Comparison of ENCODE assay signal across 27 mouse cellular contexts in genomic region chr16:18642897-18643296, GRCm38 (mm10). TPM values are rescaled to one million over a fixed set of nuclear protein-coding genes. Genes with fewer than 3 reads are reported as not detected.
A peak's percentile ranks its signal among the peaks of the same experiment; 100 is the strongest.
DNase-seq lines count a peak whose midpoint lies in the region; ATAC-seq lines count a peak whose summit lies in the region.
"Had no signal": no experiment of that assay in that cellular context is flagged by ENCODE, and none has a peak within 500 bp of the region (broad histone marks: within the 10 kb centered on the region; RNA-seq: fewer than 3 reads in every experiment).

No protein-coding gene starts in this region.

- no peak overlapping the region for H3K9ac ChIP-seq in heart, embryonic 12.5 days
- H3K9ac ChIP-seq: embryonic facial prominence, embryonic 13.5 days; forebrain, embryonic 12.5 days; forebrain, embryonic 15.5 days; heart, embryonic 13.5 days; hindbrain, embryonic 14.5 days had no signal

- H3K4me1 ChIP-seq in heart, embryonic 12.5 days (replicated peaks), result no peaks in the 10 kb centered on the region
- H3K4me1 ChIP-seq: forebrain, embryonic 12.5 days; forebrain, embryonic 15.5 days had no signal

- H3K27ac ChIP-seq in heart, embryonic 12.5 days (ENCODE audit: poor library complexity, severe bottlenecking), result no peak overlapping the region
- H3K27ac ChIP-seq: embryonic facial prominence, embryonic 10.5 days; embryonic facial prominence, embryonic 13.5 days; forebrain, embryonic 12.5 days; forebrain, embryonic 15.5 days; heart, embryonic 13.5 days; hindbrain, embryonic 14.5 days; hindbrain, postnatal 0 days had no signal

- no peaks in the 10 kb centered on the region; the same call in 1 of the 2 replicates for H3K27me3 ChIP-seq in heart, embryonic 12.5 days (replicated peaks)
- H3K27me3 ChIP-seq: forebrain, embryonic 12.5 days; forebrain, embryonic 15.5 days had no signal

- H3K9me3 ChIP-seq in heart, embryonic 12.5 days (replicated peaks), result no peaks in the 10 kb centered on the region
- H3K9me3 ChIP-seq: embryonic facial prominence, embryonic 10.5 days; embryonic facial prominence, embryonic 13.5 days; forebrain, embryonic 12.5 days; forebrain, embryonic 15.5 days; heart, embryonic 13.5 days had no signal

- H3K4me2 ChIP-seq in heart, embryonic 12.5 days, result no peak overlapping the region
- H3K4me2 ChIP-seq: embryonic facial prominence, embryonic 13.5 days; forebrain, embryonic 12.5 days; forebrain, embryonic 15.5 days; heart, embryonic 13.5 days; hindbrain, embryonic 14.5 days had no signal

- H3K4me3 ChIP-seq in heart, embryonic 12.5 days, result no peak overlapping the region
- H3K4me3 ChIP-seq: embryonic facial prominence, embryonic 10.5 days; embryonic facial prominence, embryonic 13.5 days; erythroblast, embryonic 14.5 days; forebrain, embryonic 12.5 days; forebrain, embryonic 15.5 days; heart, embryonic 13.5 days had no signal

- H3K36me3 ChIP-seq in heart, embryonic 12.5 days, result no peaks in the 10 kb centered on the region
- H3K36me3 ChIP-seq: embryonic facial prominence, embryonic 10.5 days; embryonic facial prominence, embryonic 13.5 days; forebrain, embryonic 12.5 days; forebrain, embryonic 15.5 days; heart, embryonic 13.5 days had no signal

- DNase-seq in heart, adult 11 months, result peak; percentile 62
- DNase-seq in testis, postnatal 10 days (ENCODE audit: low spot score), result peak; percentile 41
- DNase-seq in testis, postnatal 14 days (ENCODE audit: low spot score), result no peak
- DNase-seq in adrenal gland, postnatal 14 days, result no peak
- DNase-seq in kidney, postnatal 4 days, result no peak
- DNase-seq: adrenal gland, postnatal 10 days; cerebellum, adult 11-12 months; cerebellum, adult 8-10 months; cerebellum, postnatal 10 days; cerebellum, postnatal 36 days; embryo, embryonic 11 days; gastrocnemius, postnatal 25 days; heart, postnatal 14 days had no signal

- ATAC-seq in heart, embryonic 12.5 days (ENCODE audit: insufficient number of reproducible peaks, low FRiP score), result no peak
- ATAC-seq in megakaryocyte, adult 5-6 weeks (ENCODE audit: poor library complexity, severe bottlenecking), result peak; percentile 28; the same call in 1 of the 2 replicates
- ATAC-seq: forebrain, embryonic 15.5 days; hindbrain, postnatal 0 days; Patski had no signal

- WGBS in heart, embryonic 12.5 days, result 79% methylated on average over 4 of the region's 4 CpGs

RNA-seq across cellular contexts. Expression of gene Sept5, which starts 13.1 kb away (rescaled TPM):
- 6.3 and 6.5 TPM in 2 replicates for polyA plus RNA-seq in heart, embryonic 12.5 days (2016; fragmentation: Nextera tagmentation; extraction: Ambion mirVana)
- 19.5 and 23.5 TPM in 2 replicates for total RNA-seq in megakaryocyte, adult 5-6 weeks (2015)
- total RNA-seq in megakaryocyte, adult 5-6 weeks (2017), result 11.6 and 17.0 TPM in 2 replicates
- total RNA-seq in adrenal gland, postnatal 14 days (2021), result 12.1 and 15.2 TPM in 2 replicates
- polyA plus RNA-seq: erythroblast, embryonic 14.5 days had no signal

RNA-seq across cellular contexts. Expression of gene Gm49601, which starts 16.7 kb away (rescaled TPM):
- polyA plus RNA-seq in heart, embryonic 12.5 days (2016; fragmentation: Nextera tagmentation; extraction: Ambion mirVana), result 1.2 and 1.8 TPM in 2 replicates
- total RNA-seq in megakaryocyte, adult 5-6 weeks (2015), result 1.7 and 2.9 TPM in 2 replicates
- total RNA-seq in megakaryocyte, adult 5-6 weeks (2017), result 0.61 and 3.2 TPM in 2 replicates
- 3.4 and 4.5 TPM in 2 replicates for total RNA-seq in adrenal gland, postnatal 14 days (2021)

RNA-seq across cellular contexts. Expression of gene Gp1bb, which starts 20.7 kb away (rescaled TPM):
- polyA plus RNA-seq in heart, embryonic 12.5 days (2016; fragmentation: Nextera tagmentation; extraction: Ambion mirVana), result 5.5 and 7.9 TPM in 2 replicates
- total RNA-seq in megakaryocyte, adult 5-6 weeks (2015), result 0.38 and 0.55 TPM in 2 replicates
- total RNA-seq in megakaryocyte, adult 5-6 weeks (2017), result 0.70 TPM in 1 of 2 replicates, not detected in the other
- total RNA-seq in adrenal gland, postnatal 14 days (2021), result 0.41 TPM in 2 replicates
- total RNA-seq: adrenal gland, adult 18-20 months; ES-E14; gastrocnemius, adult 8-10 months had no signal

RNA-seq across cellular contexts. Expression of gene Tbx1, which starts 52.4 kb away (rescaled TPM):
- polyA plus RNA-seq in heart, embryonic 12.5 days (2016; fragmentation: Nextera tagmentation; extraction: Ambion mirVana), result 0.13 and 0.67 TPM in 2 replicates
- total RNA-seq in megakaryocyte, adult 5-6 weeks (2015), result not detected in 2 replicates
- total RNA-seq in megakaryocyte, adult 5-6 weeks (2017), result not detected in 2 replicates
- 2.5 TPM in 1 of 2 replicates, not detected in the other for total RNA-seq in adrenal gland, postnatal 14 days (2021)
- polyA plus RNA-seq: erythroblast, embryonic 14.5 days had no signal

Comparison
In these comparisons a context has a peak if more than half of its experiments do, and no peak if none do; other contexts are left out.
1. DNase-seq: peak in heart, adult 11 months (single experiment) and testis, postnatal 10 days (single experiment); none in testis, postnatal 14 days (single experiment), adrenal gland, postnatal 14 days (single experiment) and kidney, postnatal 4 days (0 of 2).